Mouse (Mus musculus) intestine, postnatal 0 days (tissue): ENCODE data around the gene Tmem123. TPM values are rescaled to one million over a fixed set of nuclear protein-coding genes. Genes with fewer than 3 reads are reported as not detected.

Experiments
- ATAC-seq: fragments of 200-750 bp; cut with Nextera tagmentation; 2 replicates; pipeline ENCODE4 v1.8.0; 2017; ENCODE audit warnings: mild to moderate bottlenecking, moderate TSS enrichment, moderate library complexity
- H3K27ac ChIP-seq: fragments of 300-500 bp; sonication (generic); 2 replicates; pipeline ENCODE4 v1.5.1; 2014; ENCODE audit warnings: mild to moderate bottlenecking, low read depth, low read length, moderate library complexity
- H3K27me3 ChIP-seq: fragments of 300-500 bp; sonication (generic); replicated peaks from 2 replicates; pipeline ENCODE4 v1.6.1; 2014; ENCODE audit warnings: low read length, mixed read lengths; ENCODE audit not compliant: control insufficient read depth, insufficient read depth
- H3K36me3 ChIP-seq: fragments of 300-500 bp; sonication (generic); 2 replicates; pipeline ENCODE4 v1.6.1; 2014; ENCODE audit warnings: mild to moderate bottlenecking, moderate library complexity; ENCODE audit not compliant: control insufficient read depth, insufficient read depth
- H3K4me1 ChIP-seq: fragments of 300-500 bp; sonication (generic); replicated peaks from 2 replicates; pipeline ENCODE4 v1.6.1; 2014; ENCODE audit warnings: antibody characterized with exemption, low read length, mixed read lengths; ENCODE audit not compliant: control insufficient read depth, insufficient read depth
- H3K4me2 ChIP-seq: fragments of 300-500 bp; sonication (generic); replicated peaks from 2 replicates; pipeline ENCODE4 v1.6.1; 2014; ENCODE audit warnings: low read depth, mild to moderate bottlenecking, moderate library complexity
- H3K4me3 ChIP-seq: fragments of 300-500 bp; sonication (generic); 2 replicates; pipeline ENCODE4 v1.5.1; 2014; ENCODE audit warnings: low read depth, low read length
- H3K9ac ChIP-seq: fragments of 300-500 bp; sonication (generic); 2 replicates; pipeline ENCODE4 v1.6.1; 2014; ENCODE audit warnings: mild to moderate bottlenecking, low read depth, low read length
- H3K9me3 ChIP-seq: fragments of 300-500 bp; sonication (generic); 2 replicates; pipeline ENCODE4 v1.6.1; 2016; ENCODE audit warnings: mixed run types; ENCODE audit not compliant: control insufficient read depth
- CTCF ChIP-seq: sonication (generic); IDR thresholded peaks from 2 replicates; pipeline ENCODE4 v1.5.1; 2016; ENCODE audit warnings: low read depth, mild to moderate bottlenecking, control low read depth, antibody characterized with exemption, moderate library complexity
- WGBS: fragments of 180-500 bp; shearing (Covaris S2); extraction: QIAGEN DNeasy Blood & Tissue Kit; methylation state at CpG from one replicate; pipeline ENCODE4 v1.1.7; 2014; 5-methylcytosine and 5-hydroxymethylcytosine counted together
- polyA plus RNA-seq: library from polyadenylated mRNA; unstranded; fragments of >200 nt; fragmentation: Nextera tagmentation; extraction: Ambion mirVana; gene quantifications from 2 replicates; pipeline ENCODE4 v1.2.1, GENCODE M21; 2015

Gene Tmem123
- polyA plus RNA-seq, 1 experiment from 2014 or later: 36.5 TPM

GRCm38 (mm10) chr9:7795581-7795980 is 31.7 kb downstream of the Tmem123 start:
- Histone ChIP-seq H3K9ac (no peak overlapping the region), H3K27me3 (no peaks in the 10 kb centered on the region), H3K36me3 (peaks cover 21% of the 10 kb centered on the region), H3K27ac (no peak overlapping the region), H3K4me3 (no peak overlapping the region), H3K4me1 (no peaks in the 10 kb centered on the region), H3K9me3 (no peaks in the 10 kb centered on the region), H3K4me2 (no peak overlapping the region)
- ATAC-seq: no peak
- no peak for TF ChIP-seq CTCF

- no peak for ATAC-seq
- H3K9ac ChIP-seq: no peak overlapping the region
- no peak overlapping the region for H3K4me3 ChIP-seq
- no peaks in the 10 kb centered on the region for H3K27me3 ChIP-seq
- 71% methylated on average over 6 of the region's 6 CpGs for WGBS
- no peaks in the 10 kb centered on the region for H3K4me1 ChIP-seq
- no peak for TF ChIP-seq CTCF
- peaks cover 21% of the 10 kb centered on the region for H3K36me3 ChIP-seq
- no peaks in the 10 kb centered on the region for H3K9me3 ChIP-seq
- no peak overlapping the region for H3K27ac ChIP-seq
- no peak overlapping the region for H3K4me2 ChIP-seq
Observed at GRCm38 (mm10) chr9:7796129-7796864, 32.5 kb downstream of the Tmem123 start.

GRCm38 (mm10) chr9:7797542-7797941 is 33.7 kb downstream of the Tmem123 start:
- Histone ChIP-seq H3K27me3 (no peaks in the 10 kb centered on the region), H3K4me2 (no peak overlapping the region), H3K4me1 (no peaks in the 10 kb centered on the region), H3K36me3 (peaks cover 16% of the 10 kb centered on the region), H3K9me3 (no peaks in the 10 kb centered on the region), H3K9ac (no peak overlapping the region), H3K27ac (no peak overlapping the region), H3K4me3 (no peak overlapping the region)
- no peak for TF ChIP-seq CTCF
- ATAC-seq: no peak
- 93% methylated on average over 2 of the region's 2 CpGs for WGBS

- TF ChIP-seq CTCF: no peak
- no peak for ATAC-seq
- H3K36me3 ChIP-seq: peaks cover 10% of the 10 kb centered on the region
- 86% methylated on average over 3 of the region's 3 CpGs for WGBS
- no peaks in the 10 kb centered on the region for H3K27me3 ChIP-seq
- no peak overlapping the region for H3K27ac ChIP-seq
- H3K4me3 ChIP-seq: no peak overlapping the region
- H3K4me2 ChIP-seq: no peak overlapping the region
- H3K9me3 ChIP-seq: no peaks in the 10 kb centered on the region
- H3K4me1 ChIP-seq: no peaks in the 10 kb centered on the region
- H3K9ac ChIP-seq: no peak overlapping the region
Observed at GRCm38 (mm10) chr9:7798555-7798954, 34.7 kb downstream of the Tmem123 start.

- no peaks in the 10 kb centered on the region for H3K36me3 ChIP-seq
- H3K4me1 ChIP-seq: no peaks in the 10 kb centered on the region
- no peaks in the 10 kb centered on the region for H3K9me3 ChIP-seq
- H3K9ac ChIP-seq: no peak overlapping the region
- 84% methylated on average over 3 of the region's 5 CpGs for WGBS
- no peak overlapping the region for H3K27ac ChIP-seq
- TF ChIP-seq CTCF: no peak
- peak; percentile 45 for ATAC-seq
- no peaks in the 10 kb centered on the region for H3K27me3 ChIP-seq
- no peak overlapping the region for H3K4me2 ChIP-seq
- no peak overlapping the region for H3K4me3 ChIP-seq
Observed at GRCm38 (mm10) chr9:7805101-7805506, 41.3 kb downstream of the Tmem123 start.

GRCm38 (mm10) chr9:7822758-7823157 is 58.9 kb downstream of the Tmem123 start:
- peaks cover 37% of the 10 kb centered on the region for H3K36me3 ChIP-seq
- no peak for ATAC-seq
- no peaks in the 10 kb centered on the region for H3K4me1 ChIP-seq
- 82% methylated on average over 3 of the region's 3 CpGs for WGBS
- no peak overlapping the region for H3K27ac ChIP-seq
- no peaks in the 10 kb centered on the region for H3K9me3 ChIP-seq
- 0 out of 2 replicates have a peak, but pooled peaks have one; percentile 17 for TF ChIP-seq CTCF
- H3K9ac ChIP-seq: no peak overlapping the region
- H3K27me3 ChIP-seq: no peaks in the 10 kb centered on the region
- H3K4me3 ChIP-seq: no peak overlapping the region
- no peak overlapping the region for H3K4me2 ChIP-seq
